Mouse (Mus musculus) gastrocnemius, postnatal 36 days (tissue): ENCODE results near the gene Gal3st2. TPM values are rescaled to one million over a fixed set of nuclear protein-coding genes. Genes with fewer than 3 reads are reported as not detected.

Experiments
- total RNA-seq, 2 experiments: library from RNA; stranded (reverse); gene quantifications; 2 replicates each; pipeline ENCODE4 v1.2.3; 2021

The Gal3st2 gene
- total RNA-seq, 2 experiments from 2014 or later: not detected

Other genes starting within 250 kb of the Gal3st2 start
- 10 to 100 TPM; 81.8 to 87.7 TPM for gene Stk25, start 202.6 kb upstream of the Gal3st2 start, total RNA-seq
- gene Bok, start 175.6 kb upstream of the Gal3st2 start, total RNA-seq: 1 to 10 TPM; 1.2 to 1.8 TPM
- 10 to 100 TPM; 27.0 to 28.5 TPM for gene Atg4b, start 109.8 kb upstream of the Gal3st2 start, total RNA-seq
- gene Thap4, start 106.4 kb upstream of the Gal3st2 start, total RNA-seq: 10 to 100 TPM; 61.0 to 65.6 TPM
- 10 to 100 TPM; 14.0 to 15.1 TPM for gene Dtymk, start 59.4 kb upstream of the Gal3st2 start, total RNA-seq
- 1 to 10 TPM; 3.0 to 4.2 TPM for gene Ing5, start 57.3 kb upstream of the Gal3st2 start, total RNA-seq
- gene D2hgdh, start 36.4 kb upstream of the Gal3st2 start, total RNA-seq: 10 to 100 TPM; 17.2 to 22.1 TPM
- under 1 TPM in 1 of 2 experiments, not detected in 1; 0.12 TPM for gene Gal3st2b, start 57.0 kb downstream of the Gal3st2 start, total RNA-seq
- under 1 TPM in 1 of 2 experiments, not detected in 1; 0.05 TPM for gene Gal3st2c, start 129.2 kb downstream of the Gal3st2 start, total RNA-seq
- gene Neu4, start 159.1 kb downstream of the Gal3st2 start, total RNA-seq: not detected
- not detected for gene Pdcd1, start 191.2 kb downstream of the Gal3st2 start, total RNA-seq